Mouse (Mus musculus) common myeloid progenitor, adult 5-6 weeks (primary cell): Measurements from ENCODE around the gene Hsd3b6. TPM values are rescaled to one million over a fixed set of nuclear protein-coding genes. Genes with fewer than 3 reads are reported as not detected.

Source experiments
- total RNA-seq: library from RNA; stranded (forward); fragments of 200-1000, 187-1606 nt; gene quantifications from 2 replicates; pipeline ENCODE4 v1.2.3, GENCODE M21; 2017

Gene Hsd3b6
- total RNA-seq, 1 experiment from 2014 or later, result not detected

Other genes with a start within 250 kb of the Hsd3b6 start
- not detected in 2 replicates for gene Gm10681, start 225.6 kb downstream of the Hsd3b6 start, total RNA-seq
- not detected in 2 replicates for gene Hsd3b5, start 184.2 kb downstream of the Hsd3b6 start, total RNA-seq
- gene Hsd3b2, start 89.9 kb downstream of the Hsd3b6 start, total RNA-seq, result not detected in 2 replicates
- not detected in 2 replicates for gene Hsd3b3, start 51.3 kb downstream of the Hsd3b6 start, total RNA-seq
- not detected in 2 replicates for gene Hsd3b1, start 45.4 kb upstream of the Hsd3b6 start, total RNA-seq
- not detected in 2 replicates for gene Hao2, start 78.8 kb upstream of the Hsd3b6 start, total RNA-seq